Comparison of ENCODE assay signal across 25 mouse cellular contexts in genomic region chr15:5758690-5759089, GRCm38 (mm10).
"Had no signal": no experiment of that assay in that cellular context is flagged by ENCODE, and none has a peak within 500 bp of the region (broad histone marks: within the 10 kb centered on the region; RNA-seq: fewer than 3 reads in every experiment).

No protein-coding gene starts in this region.

- H3K9me3 ChIP-seq: heart, embryonic 13.5 days; heart, embryonic 15.5 days; hindbrain, embryonic 13.5 days; hindbrain, embryonic 15.5 days; limb, embryonic 13.5 days; limb, embryonic 15.5 days; liver, embryonic 12.5 days had no signal

- H3K27ac ChIP-seq: heart, adult 2 months; heart, embryonic 13.5 days; heart, embryonic 15.5 days; hindbrain, embryonic 13.5 days; hindbrain, embryonic 15.5 days; hindbrain, postnatal 0 days; layer of hippocampus, adult 2 months; left cerebral cortex, adult 2 months; limb, embryonic 13.5 days; limb, embryonic 15.5 days; liver, embryonic 12.5 days; liver, embryonic 14.5 days had no signal

- H3K36me3 ChIP-seq: heart, embryonic 13.5 days; heart, embryonic 15.5 days; hindbrain, embryonic 13.5 days; hindbrain, embryonic 15.5 days; limb, embryonic 13.5 days; limb, embryonic 15.5 days; liver, embryonic 12.5 days had no signal

- H3K4me3 ChIP-seq: heart, adult 2 months; heart, embryonic 13.5 days; heart, embryonic 15.5 days; hindbrain, embryonic 13.5 days; hindbrain, embryonic 15.5 days; layer of hippocampus, adult 2 months; left cerebral cortex, adult 2 months; limb, embryonic 13.5 days; limb, embryonic 15.5 days; liver, embryonic 12.5 days had no signal

- H3K4me2 ChIP-seq: heart, embryonic 11.5 days; heart, embryonic 13.5 days; heart, embryonic 15.5 days; hindbrain, embryonic 13.5 days; hindbrain, embryonic 15.5 days; limb, embryonic 13.5 days; limb, embryonic 15.5 days; liver, embryonic 12.5 days had no signal

- H3K27me3 ChIP-seq: heart, embryonic 13.5 days; heart, embryonic 15.5 days; hindbrain, embryonic 13.5 days; hindbrain, embryonic 15.5 days; limb, embryonic 13.5 days; limb, embryonic 15.5 days; liver, embryonic 12.5 days had no signal

- H3K4me1 ChIP-seq: heart, embryonic 13.5 days; heart, embryonic 15.5 days; hindbrain, embryonic 13.5 days; hindbrain, embryonic 15.5 days; limb, embryonic 13.5 days; limb, embryonic 15.5 days; liver, embryonic 12.5 days had no signal

- H3K9ac ChIP-seq: heart, embryonic 13.5 days; heart, embryonic 15.5 days; hindbrain, embryonic 13.5 days; hindbrain, embryonic 15.5 days; limb, embryonic 13.5 days; limb, embryonic 15.5 days; liver, embryonic 12.5 days; liver, embryonic 14.5 days had no signal

- DNase-seq: gastrocnemius, postnatal 14 days; gastrocnemius, postnatal 36 days; heart, adult 11 months; heart, adult 2 months; heart, postnatal 14 days; heart, postnatal 36 days; kidney, adult 18-20 months; kidney, adult 8-10 months; kidney, postnatal 10 days; kidney, postnatal 25 days; kidney, postnatal 4 days; left cerebral cortex, postnatal 4 days had no signal

- ATAC-seq: hindbrain, postnatal 0 days; intestine, postnatal 0 days; liver, embryonic 12.5 days had no signal
